In the genomic region with DNA sequence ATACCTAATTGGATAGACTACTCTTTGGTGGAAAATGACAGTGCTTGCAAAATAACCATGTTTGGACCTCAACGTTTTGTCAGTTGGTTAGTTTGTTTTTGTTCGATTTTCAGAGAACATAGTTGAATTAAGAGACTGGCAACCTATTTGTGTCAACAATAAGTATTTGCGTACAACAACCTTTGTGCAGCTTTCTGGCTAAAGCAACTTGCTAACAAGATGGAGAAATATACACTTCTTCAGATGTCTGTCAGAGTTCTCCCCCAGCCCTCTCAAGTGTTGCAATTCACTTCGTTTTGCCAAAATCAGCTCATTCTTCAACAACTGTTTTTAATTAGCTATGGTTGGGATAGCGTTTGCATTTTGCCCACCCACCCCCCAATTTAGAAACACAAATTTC, we compare ENCODE assay signal across 28 mouse cellular contexts. TPM values are rescaled to one million over a fixed set of nuclear protein-coding genes. Genes with fewer than 3 reads are reported as not detected.
"Had no signal": no experiment of that assay in that cellular context is flagged by ENCODE, and none has a peak within 500 bp of the region (broad histone marks: within the 10 kb centered on the region; RNA-seq: fewer than 3 reads in every experiment).

No protein-coding gene starts in this region.

- H3K4me1 ChIP-seq: heart, embryonic 10.5 days; heart, embryonic 12.5 days; hindbrain, embryonic 10.5 days; hindbrain, embryonic 12.5 days; intestine, embryonic 15.5 days; limb, embryonic 12.5 days; liver, embryonic 13.5 days; liver, embryonic 15.5 days had no signal

- H3K9me3 ChIP-seq: heart, embryonic 10.5 days; heart, embryonic 12.5 days; hindbrain, embryonic 10.5 days; hindbrain, embryonic 12.5 days; intestine, embryonic 15.5 days; limb, embryonic 10.5 days; limb, embryonic 12.5 days; liver, embryonic 13.5 days; liver, embryonic 15.5 days had no signal

- H3K4me2 ChIP-seq: heart, embryonic 12.5 days; hindbrain, embryonic 12.5 days; hindbrain, embryonic 14.5 days; intestine, embryonic 15.5 days; limb, embryonic 12.5 days; liver, embryonic 13.5 days; liver, embryonic 15.5 days had no signal

- H3K9ac ChIP-seq: heart, embryonic 12.5 days; hindbrain, embryonic 12.5 days; hindbrain, embryonic 14.5 days; intestine, embryonic 15.5 days; limb, embryonic 12.5 days; liver, embryonic 13.5 days; liver, embryonic 15.5 days; liver, postnatal 0 days had no signal

- H3K4me3 ChIP-seq: gastrocnemius, adult 2 months; heart, embryonic 10.5 days; heart, embryonic 12.5 days; hindbrain, embryonic 10.5 days; hindbrain, embryonic 12.5 days; intestine, embryonic 15.5 days; layer of hippocampus, adult 2 months; left cerebral cortex, adult 2 months; limb, embryonic 10.5 days; limb, embryonic 12.5 days; liver, embryonic 13.5 days; liver, embryonic 15.5 days had no signal

- ATAC-seq: hindbrain, embryonic 16.5 days; inflammation-experienced regulatory T-cells, adult 6 months; intestine, embryonic 15.5 days; intestine, postnatal 0 days; liver, postnatal 0 days had no signal

- DNase-seq: gastrocnemius, adult 2 months; gastrocnemius, postnatal 10 days; gastrocnemius, postnatal 25 days; heart, postnatal 10 days; heart, postnatal 4 days; kidney, adult 18-20 months; kidney, adult 8-10 months; kidney, postnatal 10 days; kidney, postnatal 25 days; kidney, postnatal 4 days; liver; liver, embryonic 13.5 days; liver, postnatal 0 days had no signal

- H3K27me3 ChIP-seq: heart, embryonic 12.5 days; hindbrain, embryonic 12.5 days; intestine, embryonic 15.5 days; limb, embryonic 12.5 days; liver, embryonic 13.5 days; liver, embryonic 15.5 days had no signal

- H3K36me3 ChIP-seq: heart, embryonic 10.5 days; heart, embryonic 12.5 days; hindbrain, embryonic 10.5 days; hindbrain, embryonic 12.5 days; intestine, embryonic 15.5 days; limb, embryonic 10.5 days; limb, embryonic 12.5 days; liver, embryonic 13.5 days; liver, embryonic 15.5 days had no signal

- H3K27ac ChIP-seq: gastrocnemius, adult 2 months; heart, embryonic 10.5 days; hindbrain, embryonic 10.5 days; hindbrain, embryonic 12.5 days; hindbrain, embryonic 14.5 days; intestine, embryonic 15.5 days; layer of hippocampus, adult 2 months; left cerebral cortex, adult 2 months; limb, embryonic 10.5 days; limb, embryonic 12.5 days; liver, embryonic 13.5 days; liver, embryonic 15.5 days had no signal

RNA-seq across cellular contexts. Expression of a gene that starts 46.5 kb away (rescaled TPM):
- total RNA-seq: granulocyte monocyte progenitor cell, adult 5-6 weeks had no signal
- polyA plus RNA-seq: inflammation-experienced regulatory T-cells, adult 6 months; liver, postnatal 0 days had no signal
